ENCODE assay signal across 19 mouse cellular contexts in the genomic region with DNA sequence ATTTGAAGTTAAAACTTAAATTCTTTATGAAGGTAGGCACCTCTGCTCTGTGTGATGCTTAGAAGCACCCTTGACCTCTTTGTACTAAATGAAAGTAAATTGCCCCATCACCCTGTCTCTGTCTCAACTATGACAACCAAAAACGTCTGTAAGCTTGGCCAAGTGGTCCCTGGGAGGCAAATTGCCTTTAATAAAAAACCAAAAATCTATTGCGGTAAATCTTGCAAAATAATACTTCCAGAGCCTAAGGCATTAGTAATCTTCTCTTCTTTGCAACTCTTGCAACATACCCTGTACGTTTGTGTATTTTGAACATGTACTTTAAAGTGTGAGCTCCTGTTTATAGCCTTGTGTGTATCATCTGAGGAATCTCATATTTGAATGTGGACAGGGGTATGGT.
"Had no signal": no experiment of that assay in that cellular context is flagged by ENCODE, and none has a peak within 500 bp of the region (broad histone marks: within the 10 kb centered on the region; RNA-seq: fewer than 3 reads in every experiment).

No protein-coding gene starts in this region.

- H3K4me3 ChIP-seq: intestine, embryonic 15.5 days; kidney, embryonic 15.5 days; left cerebral cortex, adult 2 months; limb, embryonic 13.5 days; liver, embryonic 12.5 days; liver, embryonic 15.5 days; stomach, embryonic 15.5 days had no signal

- H3K36me3 ChIP-seq: intestine, embryonic 15.5 days; kidney, embryonic 15.5 days; limb, embryonic 13.5 days; liver, embryonic 12.5 days; liver, embryonic 15.5 days; stomach, embryonic 15.5 days had no signal

- ATAC-seq: intestine, embryonic 15.5 days; liver, embryonic 12.5 days had no signal

- DNase-seq: kidney, adult 18-20 months; kidney, postnatal 10 days; kidney, postnatal 36 days; layer of hippocampus, postnatal 36 days; left cerebral cortex, postnatal 4 days; liver; lung, adult 18-20 months; midbrain, embryonic 14.5 days; right cerebral cortex, postnatal 14 days; right cerebral cortex, postnatal 4 days; thymus, postnatal 25 days had no signal

- H3K27ac ChIP-seq: intestine, embryonic 15.5 days; kidney, embryonic 15.5 days; left cerebral cortex, adult 2 months; limb, embryonic 13.5 days; liver, embryonic 12.5 days; liver, embryonic 15.5 days; macrophage; stomach, embryonic 15.5 days had no signal

- H3K4me1 ChIP-seq: intestine, embryonic 15.5 days; kidney, embryonic 15.5 days; limb, embryonic 13.5 days; liver, embryonic 12.5 days; liver, embryonic 15.5 days; stomach, embryonic 15.5 days had no signal

- H3K27me3 ChIP-seq: intestine, embryonic 15.5 days; kidney, embryonic 15.5 days; limb, embryonic 13.5 days; liver, embryonic 12.5 days; liver, embryonic 15.5 days; stomach, embryonic 15.5 days had no signal

- H3K9me3 ChIP-seq: intestine, embryonic 15.5 days; kidney, embryonic 15.5 days; limb, embryonic 13.5 days; liver, embryonic 12.5 days; liver, embryonic 15.5 days; stomach, embryonic 15.5 days had no signal
